Mouse (Mus musculus) brown adipose tissue, adult 24 weeks (tissue): ENCODE data around the gene Zfp423. TPM values are rescaled to one million over a fixed set of nuclear protein-coding genes. Genes with fewer than 3 reads are reported as not detected.

Experiments used
- H3K27ac ChIP-seq: fragments of 200-500 bp; replicated peaks from 2 replicates; pipeline ENCODE4 v1.5.1; 2012; ENCODE audit warnings: low read depth, mild to moderate bottlenecking, low read length
- H3K4me1 ChIP-seq: fragments of 200-500 bp; 2 replicates; pipeline ENCODE4 v1.6.1; 2012; ENCODE audit warnings: low read length, mixed read lengths; ENCODE audit not compliant: control insufficient read depth, insufficient read depth, insufficient read length
- H3K4me3 ChIP-seq: fragments of 200-500 bp; 2 replicates; pipeline ENCODE4 v1.5.1; 2012; ENCODE audit warnings: low read depth, mild to moderate bottlenecking, low read length, moderate library complexity; ENCODE audit not compliant: insufficient read depth
- polyA plus RNA-seq: library from polyadenylated mRNA; stranded (reverse); fragments of >200 nt; gene quantifications from 2 replicates; pipeline ENCODE4 v1.2.4, GENCODE M21; 2012; ENCODE audit not compliant: missing spikeins, insufficient read depth, insufficient read length

The Zfp423 gene
- 10.1 and 14.0 TPM in 2 replicates for polyA plus RNA-seq

DNA sequence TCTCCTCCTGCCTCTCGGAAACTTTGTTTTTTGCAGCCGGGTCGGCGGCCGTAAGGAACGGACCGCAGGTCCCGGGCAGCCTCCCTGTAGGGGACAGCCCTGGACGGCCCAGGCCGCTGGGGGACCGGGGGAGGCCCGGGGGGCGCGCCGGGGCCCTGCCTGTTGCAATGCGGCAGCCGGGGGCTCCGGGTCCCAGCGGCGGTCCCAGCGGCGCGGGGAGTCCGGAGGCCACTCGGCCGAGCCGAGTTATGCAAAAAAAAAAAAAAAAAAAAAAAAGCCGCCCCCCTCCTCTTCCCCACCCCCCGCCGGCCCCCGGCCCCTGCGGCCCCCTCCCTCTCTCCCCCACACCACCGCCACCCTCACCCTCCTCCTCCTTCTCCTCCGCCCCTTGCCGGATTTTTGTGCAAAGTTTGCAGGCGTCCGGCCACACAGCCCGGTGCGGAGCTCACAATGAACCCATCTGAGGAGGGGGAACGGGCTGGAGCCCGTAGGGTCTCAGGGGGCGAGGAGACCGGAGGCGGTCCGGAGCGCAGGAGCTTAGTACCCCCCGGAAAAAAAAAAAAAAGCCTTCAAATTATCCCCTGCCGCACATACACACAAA lies at the start of gene Zfp423:
Gene Zfp423, minus strand, starts transcription at position 276 of the 601 bp plus-strand sequence.
- Histone ChIP-seq H3K27ac (peak within 1 kb of the TSS; percentile 96), H3K4me3 (peak within 1 kb of the TSS; percentile 88), H3K4me1 (peaks cover 18% of the 10 kb centered on the region)

DNA sequence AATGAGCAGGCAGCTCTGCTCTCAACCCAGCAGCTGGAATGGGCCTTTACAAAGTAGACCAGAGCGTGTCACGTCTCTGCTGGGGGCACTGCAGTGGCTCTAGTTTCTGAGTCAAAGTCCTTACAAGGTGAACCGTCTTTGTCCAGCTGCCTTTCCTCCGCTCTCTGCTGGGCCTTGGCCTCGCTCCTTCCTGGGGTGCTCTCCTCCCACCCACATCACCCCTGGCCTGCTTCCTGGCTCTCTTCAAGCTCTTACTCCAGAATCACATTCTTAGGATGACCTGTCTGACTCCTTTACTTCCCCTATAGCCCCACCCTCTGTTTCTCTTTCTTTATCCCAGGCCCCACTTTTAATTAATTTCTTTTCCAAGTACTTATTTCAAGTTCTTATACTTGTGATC lies 47.4 kb upstream of the Zfp423 start:
- H3K4me1 ChIP-seq = peaks cover 5% of the 10 kb centered on the region; the same call in 1 of the 2 replicates
- no peak overlapping the region for H3K4me3 ChIP-seq
- H3K27ac ChIP-seq = no peak overlapping the region

DNA sequence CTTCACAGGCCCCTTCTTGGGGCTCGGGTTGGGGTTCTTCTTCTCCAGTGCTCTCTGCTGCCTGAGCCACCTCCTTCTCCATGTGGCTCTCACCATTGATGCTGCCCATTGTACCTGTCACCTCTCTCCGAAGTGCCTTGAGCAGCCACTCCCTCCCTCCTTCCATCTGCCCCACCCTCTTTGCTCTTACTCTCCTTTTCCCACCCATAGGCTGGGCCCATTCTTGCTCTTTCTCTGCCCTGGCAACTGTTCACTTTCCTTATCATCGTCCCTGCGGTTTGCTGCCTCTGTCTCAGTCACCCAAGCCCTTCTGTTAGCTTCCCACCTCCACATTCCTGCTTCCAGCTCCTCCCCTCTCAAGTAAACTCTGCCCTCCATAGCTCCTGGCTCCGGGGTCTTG lies 25.4 kb upstream of the Zfp423 start:
- H3K27ac ChIP-seq = no peak overlapping the region
- no peaks in the 10 kb centered on the region for H3K4me1 ChIP-seq
- no peak overlapping the region for H3K4me3 ChIP-seq

DNA sequence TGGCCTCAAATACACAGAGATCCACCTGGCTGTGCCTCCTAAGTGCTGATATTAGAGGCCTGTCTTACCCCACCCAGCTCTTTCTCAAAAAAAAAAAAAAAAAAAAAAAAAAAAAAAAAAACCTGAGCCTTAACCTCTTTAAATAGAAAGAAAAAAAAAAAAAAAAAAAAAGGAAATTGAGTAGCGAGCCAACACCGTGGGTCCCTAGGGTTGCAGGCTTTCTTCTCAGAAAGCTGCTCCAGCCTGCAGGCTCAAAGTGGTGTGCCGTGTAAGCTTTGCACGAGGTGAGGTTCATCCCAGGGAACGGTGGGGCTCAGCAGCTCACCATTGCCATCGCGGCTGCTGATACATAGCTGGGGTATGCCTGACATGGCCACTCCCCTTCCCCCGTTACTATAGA lies 24.6 kb upstream of the Zfp423 start:
- Histone ChIP-seq H3K4me1 (no peaks in the 10 kb centered on the region), H3K4me3 (no peak overlapping the region)

DNA sequence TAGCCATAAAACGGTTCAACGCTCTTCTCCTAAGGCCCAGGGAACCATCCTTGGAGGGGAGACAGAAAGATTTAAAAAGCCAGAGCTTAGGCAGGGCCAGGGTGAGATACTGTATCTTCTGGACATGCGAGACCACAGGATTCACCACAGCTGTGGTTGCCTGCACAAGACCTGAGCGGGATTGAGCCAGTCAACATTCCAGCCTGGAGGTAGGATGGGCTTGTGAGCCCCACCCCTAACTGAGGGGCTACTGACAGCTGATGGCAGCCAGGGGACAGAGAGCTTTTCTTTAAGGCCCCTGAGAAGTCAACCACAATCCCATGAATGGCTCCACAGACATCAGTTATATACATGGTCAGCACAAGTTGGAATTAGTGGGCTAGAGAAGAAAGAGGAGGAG lies 23.5 kb upstream of the Zfp423 start:
- Histone ChIP-seq H3K4me1 (no peaks in the 10 kb centered on the region), H3K27ac (no peak overlapping the region), H3K4me3 (no peak overlapping the region)

More for the DNA sequence above, 24.6 kb upstream of the Zfp423 start:
- H3K27ac ChIP-seq = no peak overlapping the region

DNA sequence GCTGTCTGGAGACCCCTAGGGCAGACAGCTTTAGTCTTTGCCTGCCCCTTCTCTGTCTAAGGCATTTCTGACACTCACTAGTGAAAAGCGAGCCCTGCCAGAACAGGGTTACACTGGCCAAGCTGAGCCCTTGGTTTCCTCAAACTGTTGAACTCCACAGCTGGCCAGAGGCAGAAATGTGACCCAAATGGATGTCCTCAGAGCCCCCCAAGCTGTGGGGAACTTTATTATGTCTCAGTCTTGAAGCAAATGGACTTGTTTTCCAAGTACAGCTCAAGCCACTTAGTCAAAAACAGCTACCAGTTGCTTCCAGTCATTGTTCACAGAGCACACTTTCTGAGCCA lies 16.0 kb upstream of the Zfp423 start:
- peak overlapping the region; percentile 68 for H3K27ac ChIP-seq
- H3K4me1 ChIP-seq = peaks cover 8% of the 10 kb centered on the region
- H3K4me3 ChIP-seq = no peak overlapping the region

DNA sequence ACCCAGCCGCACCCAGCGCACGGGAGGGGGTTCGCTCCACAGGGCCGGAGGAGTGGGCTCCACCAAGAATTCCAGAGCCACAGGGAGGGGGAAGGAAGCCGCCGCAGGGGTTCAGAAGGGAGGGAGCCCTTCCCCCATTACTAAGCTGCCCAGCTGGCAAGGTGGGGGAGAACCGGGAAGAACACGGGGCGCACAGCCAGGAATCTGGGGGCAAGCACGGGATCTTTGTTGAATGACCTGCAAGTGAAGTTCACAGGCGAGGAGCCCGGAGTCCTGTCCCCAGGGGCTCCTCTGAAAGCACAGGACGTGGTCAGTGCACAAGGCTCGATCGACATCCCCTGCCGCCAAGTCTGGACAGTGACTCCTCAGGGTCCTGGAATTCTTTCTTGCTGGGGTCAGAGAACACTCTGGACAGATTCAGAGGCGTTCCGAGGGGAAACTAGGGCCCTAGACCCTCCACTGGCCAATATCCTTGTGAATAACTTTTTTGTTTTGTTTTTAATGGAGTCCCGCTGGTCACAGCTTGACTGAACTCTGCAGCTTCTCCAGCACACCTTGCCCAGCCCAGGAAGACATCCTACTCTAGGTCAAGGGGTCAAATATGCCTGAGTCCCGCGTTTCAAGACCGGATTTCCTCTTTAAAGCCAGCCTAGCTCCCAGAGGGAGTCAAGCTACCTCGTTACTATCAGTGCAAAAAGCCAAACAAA lies 15.5 kb upstream of the Zfp423 start:
- H3K4me1 ChIP-seq = peaks cover 8% of the 10 kb centered on the region
- peak overlapping the region; percentile 36 for H3K4me3 ChIP-seq
- peak overlapping the region; percentile 68 for H3K27ac ChIP-seq

DNA sequence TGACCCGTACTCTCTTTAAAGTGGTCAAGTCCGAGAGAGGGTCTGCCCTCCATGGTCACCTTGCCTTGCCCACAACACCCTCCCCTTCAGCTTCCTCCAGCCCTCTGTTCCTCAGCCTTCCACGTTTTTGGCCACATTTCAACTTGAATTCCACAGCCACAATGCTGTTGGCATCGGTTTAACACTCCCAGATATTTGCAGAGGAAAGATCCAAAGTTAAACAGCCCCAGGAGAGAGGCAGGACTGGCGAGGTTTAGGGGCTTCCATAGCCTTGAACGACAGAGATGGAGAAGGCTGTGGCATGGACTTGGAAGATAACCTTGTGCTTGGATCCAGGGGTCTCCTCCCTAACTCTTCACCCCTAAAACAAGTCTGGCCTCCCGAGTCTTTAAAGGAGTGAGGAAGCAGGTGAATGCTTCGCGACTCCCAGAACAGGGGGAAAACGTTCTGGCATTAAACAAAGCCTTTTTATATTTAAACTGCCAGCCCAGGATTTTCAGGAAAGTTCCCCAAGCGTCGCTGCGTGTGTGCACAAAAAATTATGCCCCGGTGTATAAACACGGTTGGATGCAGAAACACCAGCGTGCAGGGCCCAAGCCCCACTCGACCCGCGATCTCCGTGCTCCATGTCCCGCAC lies 14.8 kb upstream of the Zfp423 start:
- peaks cover 8% of the 10 kb centered on the region for H3K4me1 ChIP-seq
- H3K27ac ChIP-seq = peak overlapping the region; percentile 39; the same call in 1 of the 2 replicates
- peak overlapping the region; percentile 36 for H3K4me3 ChIP-seq

DNA sequence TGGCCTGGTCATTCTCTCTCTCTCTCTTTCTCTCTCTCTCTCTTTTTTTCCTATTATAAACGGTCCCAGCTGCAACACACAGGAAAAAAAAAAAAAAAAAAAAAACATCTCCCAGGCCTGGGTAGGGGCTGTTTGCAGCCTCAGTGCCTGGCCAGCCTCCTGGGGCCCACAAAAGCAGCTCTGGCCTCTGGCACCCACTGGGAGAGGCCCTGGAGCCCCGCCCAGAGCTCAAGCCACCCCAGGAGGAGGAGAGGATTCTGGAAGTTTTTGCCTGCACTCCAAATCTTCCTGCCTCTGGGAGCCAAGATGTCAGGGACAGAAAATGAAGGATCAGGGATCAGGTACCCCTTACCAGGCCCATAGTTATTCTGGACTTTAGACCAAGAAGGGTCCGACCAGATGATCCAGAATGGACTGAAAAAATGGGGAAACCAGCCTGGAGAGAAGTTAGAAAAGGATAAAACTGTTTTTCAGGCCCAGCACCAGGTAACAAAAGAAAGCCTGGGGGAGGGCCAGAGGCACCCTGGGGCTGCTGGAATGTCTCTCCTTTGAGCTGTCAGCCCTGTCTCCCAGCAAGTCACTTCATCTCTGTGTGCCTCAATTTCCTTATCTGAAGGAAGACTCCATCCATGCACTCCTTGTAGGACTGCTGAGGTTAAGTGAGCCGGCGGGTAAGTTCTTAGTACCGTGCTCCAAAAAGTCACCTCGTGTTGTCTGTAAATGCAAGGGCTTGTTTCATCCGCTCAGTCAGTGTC lies 8.6 kb upstream of the Zfp423 start:
- peak overlapping the region; percentile 80 for H3K27ac ChIP-seq

DNA sequence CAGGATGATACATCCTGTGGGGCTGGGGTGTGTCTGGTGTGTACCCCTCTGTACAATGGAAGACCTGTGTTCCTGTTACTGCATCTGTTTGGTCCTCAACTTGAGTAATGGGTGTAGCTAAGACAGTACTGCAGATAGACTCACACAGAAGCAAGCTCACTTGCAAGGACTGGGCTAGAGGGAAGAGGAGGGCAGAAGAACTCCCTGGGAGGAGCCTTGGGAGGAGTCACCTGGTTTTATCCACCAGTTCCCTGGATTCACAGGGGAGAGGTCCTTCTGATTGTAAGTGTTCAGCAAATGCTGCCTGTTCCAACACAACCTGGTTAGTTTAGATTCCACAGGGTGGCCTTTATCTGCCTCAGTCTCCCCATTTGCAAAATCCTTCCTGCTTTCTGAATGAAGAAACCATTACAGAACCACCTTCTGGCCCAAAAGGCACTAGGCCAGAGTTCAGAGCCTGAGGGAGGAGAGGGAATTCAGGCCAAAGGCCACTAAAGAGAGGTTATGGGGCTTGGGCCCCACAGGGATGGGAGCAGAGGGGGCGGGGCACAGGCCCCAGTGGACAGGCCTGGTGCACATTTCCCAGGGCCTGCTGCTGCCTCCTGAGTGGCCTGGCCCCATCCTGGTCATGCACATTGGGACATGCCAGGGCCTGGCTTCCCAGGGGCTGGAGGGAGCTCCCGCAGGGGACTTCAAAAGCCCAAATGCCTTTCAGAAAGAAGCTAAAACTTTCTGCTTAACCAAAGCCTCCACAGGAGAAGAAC lies 7.8 kb upstream of the Zfp423 start:
- Histone ChIP-seq H3K4me1 (peaks cover 14% of the 10 kb centered on the region; the same call in 1 of the 2 replicates), H3K4me3 (no peak overlapping the region), H3K27ac (peak overlapping the region; percentile 91)

More for the DNA sequence above, 8.6 kb upstream of the Zfp423 start:
- no peak overlapping the region for H3K4me3 ChIP-seq
- H3K4me1 ChIP-seq = peaks cover 10% of the 10 kb centered on the region; the same call in 1 of the 2 replicates

DNA sequence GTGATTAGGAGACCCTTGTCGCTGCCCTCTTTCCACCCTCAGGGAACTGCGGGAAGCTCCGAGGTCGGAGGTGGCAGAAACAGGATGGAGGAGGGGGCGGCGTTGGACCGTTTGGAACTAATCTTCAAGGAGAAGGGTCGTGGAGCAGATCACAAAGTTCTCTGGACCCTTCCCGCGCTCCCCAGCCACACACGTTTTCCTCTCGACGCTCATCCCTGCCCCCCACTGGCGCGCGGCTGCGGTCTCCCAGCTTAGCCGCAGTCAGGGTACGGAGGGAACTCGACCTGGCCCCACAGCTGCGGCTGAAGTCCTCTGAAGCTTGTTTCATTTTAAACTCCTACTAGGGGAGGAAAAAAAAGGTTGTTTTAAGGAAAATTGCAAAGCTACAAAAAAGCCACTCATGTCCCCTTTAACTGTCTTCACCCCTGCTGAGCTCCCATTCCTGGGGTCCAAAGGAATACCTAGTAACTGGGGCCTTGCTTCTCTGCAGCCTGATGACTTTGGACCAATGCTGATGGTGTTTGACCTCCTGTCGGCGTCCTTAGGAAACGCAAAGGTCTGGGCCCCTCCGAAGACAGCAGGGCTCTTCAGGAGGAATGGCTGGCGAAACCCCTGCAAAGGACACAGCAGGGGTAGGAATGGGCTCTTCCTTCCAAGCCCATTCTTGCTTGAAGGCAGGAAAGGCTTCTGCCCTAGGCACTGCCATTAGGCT lies 3.3 kb upstream of the Zfp423 start:
- Histone ChIP-seq H3K4me3 (peak overlapping the region; percentile 33; the same call in 1 of the 2 replicates), H3K27ac (peak overlapping the region; percentile 29), H3K4me1 (peaks cover 7% of the 10 kb centered on the region; the same call in 1 of the 2 replicates)

DNA sequence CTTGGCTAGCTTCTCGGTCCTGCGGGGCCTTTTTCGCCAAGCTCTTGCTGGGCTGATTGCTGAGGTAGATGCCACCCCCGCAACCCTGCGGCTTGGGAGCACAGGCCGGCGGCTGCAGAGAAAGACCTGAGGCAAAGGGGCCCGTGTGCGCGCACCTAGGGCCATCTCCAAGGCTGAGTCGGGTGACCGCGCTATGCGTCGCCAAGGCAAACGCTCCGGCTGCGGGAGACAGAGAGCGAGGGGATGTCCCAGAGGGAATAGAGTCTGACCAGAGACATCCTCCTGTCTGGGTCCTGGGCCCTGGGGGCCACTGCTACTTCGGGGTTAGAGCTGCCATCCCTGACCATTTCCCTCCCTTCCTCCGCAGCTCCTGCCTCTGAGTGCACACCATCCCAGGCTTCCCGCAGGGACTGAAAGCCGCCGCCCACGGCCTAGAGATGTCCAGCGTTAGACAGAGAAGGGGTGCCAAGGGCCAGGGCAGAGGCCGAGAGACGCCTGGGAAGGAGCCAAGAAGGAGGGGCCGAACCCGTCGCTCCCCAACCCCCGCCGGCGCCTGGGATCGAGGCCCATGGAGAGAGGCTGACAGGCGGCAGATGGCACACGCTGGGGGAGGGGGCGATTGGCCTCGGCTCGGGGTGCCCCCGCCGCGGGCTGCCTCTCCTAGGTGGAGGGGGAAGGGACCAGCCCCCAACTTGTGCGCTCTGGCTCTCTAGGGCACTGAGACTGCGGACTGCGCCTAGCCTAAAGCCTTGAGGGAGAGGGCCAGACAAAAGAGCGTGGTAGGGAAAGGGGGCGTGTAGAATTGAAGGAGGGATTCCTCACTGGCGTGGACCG lies 2.5 kb upstream of the Zfp423 start:
- Histone ChIP-seq H3K4me3 (peak overlapping the region; percentile 52), H3K4me1 (peaks cover 11% of the 10 kb centered on the region), H3K27ac (peak overlapping the region; percentile 29)

DNA sequence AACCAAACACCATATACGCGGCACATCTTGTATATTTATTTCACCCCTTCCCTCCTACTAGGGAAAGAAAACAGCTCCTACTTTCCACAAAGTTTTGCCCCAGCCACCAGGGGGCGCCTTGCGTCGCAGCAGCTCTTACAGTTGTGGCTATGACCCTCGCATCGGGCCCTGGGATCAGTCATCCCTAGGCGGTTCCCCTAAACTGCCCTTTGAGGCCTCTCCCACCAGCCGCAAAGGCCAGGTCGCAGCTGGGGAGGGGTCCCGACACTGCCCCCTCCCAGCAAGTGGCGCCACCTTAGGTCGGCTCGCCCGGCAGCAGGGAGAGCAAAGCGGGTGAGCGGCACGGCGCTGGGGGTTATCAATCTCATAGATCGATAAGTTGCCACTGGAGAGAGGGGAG lies 1.7 kb upstream of the Zfp423 start:
- H3K27ac ChIP-seq = peak overlapping the region; percentile 53; the same call in 1 of the 2 replicates
- peaks cover 14% of the 10 kb centered on the region for H3K4me1 ChIP-seq
- H3K4me3 ChIP-seq = peak overlapping the region; percentile 77
